Mouse (Mus musculus) liver, embryonic 16.5 days (tissue): ENCODE measurements around the gene Ap4s1. TPM values are rescaled to one million over a fixed set of nuclear protein-coding genes. Genes with fewer than 3 reads are reported as not detected.

ENCODE experiments used
- ATAC-seq: fragments of 200-750 bp; cut with Nextera tagmentation; 2 replicates; pipeline ENCODE4 v1.8.0; 2017; ENCODE audit warnings: low read depth, mild to moderate bottlenecking, moderate number of reproducible peaks, moderate library complexity
- H3K27ac ChIP-seq: fragments of 300-500 bp; sonication (generic); 2 replicates; pipeline ENCODE4 v1.5.1; 2014; ENCODE audit warnings: mild to moderate bottlenecking, low read length
- H3K27me3 ChIP-seq: fragments of 300-500 bp; sonication (generic); 2 replicates; pipeline ENCODE4 v1.6.1; 2014; ENCODE audit warnings: low read depth, low read length, mixed read lengths; ENCODE audit not compliant: control insufficient read depth, insufficient read depth
- H3K36me3 ChIP-seq: fragments of 300-500 bp; sonication (generic); 2 replicates; pipeline ENCODE4 v1.6.1; 2014; ENCODE audit warnings: mild to moderate bottlenecking; ENCODE audit not compliant: control insufficient read depth, insufficient read depth
- H3K4me1 ChIP-seq: fragments of 300-500 bp; sonication (generic); 2 replicates; pipeline ENCODE4 v1.6.1; 2014; ENCODE audit warnings: low read depth, low read length, mixed read lengths; ENCODE audit not compliant: control insufficient read depth
- H3K4me2 ChIP-seq: fragments of 300-500 bp; sonication (generic); 2 replicates; pipeline ENCODE4 v1.6.1; 2014; ENCODE audit warnings: low read depth, low read length, mixed read lengths
- H3K4me3 ChIP-seq: fragments of 300-500 bp; sonication (generic); 2 replicates; pipeline ENCODE4 v1.5.1; 2014; ENCODE audit warnings: low read depth, mild to moderate bottlenecking, low read length
- H3K9ac ChIP-seq: fragments of 300-500 bp; sonication (generic); 2 replicates; pipeline ENCODE4 v1.6.1; 2014; ENCODE audit warnings: low read depth, low read length
- H3K9me3 ChIP-seq: fragments of 300-500 bp; sonication (generic); replicated peaks from 2 replicates; pipeline ENCODE4 v1.6.1; 2016; ENCODE audit warnings: low read length; ENCODE audit not compliant: control insufficient read depth
- WGBS: fragments of 180-500 bp; shearing (Covaris S2); extraction: QIAGEN DNeasy Blood & Tissue Kit; methylation state at CpG from one replicate; pipeline ENCODE4 v1.1.7; 2014; ENCODE audit not compliant: insufficient replicate concordance; 5-methylcytosine and 5-hydroxymethylcytosine counted together
- polyA plus RNA-seq: library from polyadenylated mRNA; unstranded; fragments of >200 nt; fragmentation: Nextera tagmentation; extraction: Ambion mirVana; gene quantifications from 2 replicates; pipeline ENCODE4 v1.2.1, GENCODE M21; 2015

Ap4s1 gene
- polyA plus RNA-seq, 1 experiment from 2014 or later = 10.7 TPM

GRCm38 (mm10) chr12:51709741-51710140 is 18.9 kb downstream of the Ap4s1 start:
- peaks cover 10% of the 10 kb centered on the region for H3K4me1 ChIP-seq
- no peak overlapping the region for H3K9ac ChIP-seq
- H3K27ac ChIP-seq = no peak overlapping the region
- no peaks in the 10 kb centered on the region for H3K27me3 ChIP-seq
- H3K36me3 ChIP-seq = no peaks in the 10 kb centered on the region
- H3K9me3 ChIP-seq = no peaks in the 10 kb centered on the region
- 65% methylated on average over 3 of the region's 3 CpGs for WGBS
- H3K4me3 ChIP-seq = no peak overlapping the region
- no peak for ATAC-seq
- no peak overlapping the region for H3K4me2 ChIP-seq

GRCm38 (mm10) chr12:51710154-51710553 is 19.3 kb downstream of the Ap4s1 start:
- Histone ChIP-seq H3K9me3 (no peaks in the 10 kb centered on the region), H3K27me3 (no peaks in the 10 kb centered on the region), H3K9ac (no peak overlapping the region), H3K36me3 (no peaks in the 10 kb centered on the region), H3K27ac (no peak overlapping the region), H3K4me2 (no peak overlapping the region), H3K4me3 (no peak overlapping the region), H3K4me1 (peaks cover 10% of the 10 kb centered on the region)
- WGBS = 46% methylated on average over 5 of the region's 5 CpGs
- no peak for ATAC-seq

- Histone ChIP-seq H3K27ac (no peak overlapping the region), H3K36me3 (no peaks in the 10 kb centered on the region), H3K9ac (no peak overlapping the region), H3K9me3 (no peaks in the 10 kb centered on the region), H3K27me3 (no peaks in the 10 kb centered on the region), H3K4me3 (no peak overlapping the region), H3K4me2 (no peak overlapping the region), H3K4me1 (peaks cover 6% of the 10 kb centered on the region)
- WGBS = 47% methylated on average over 1 of the region's 1 CpGs
- no peak for ATAC-seq
Measured at GRCm38 (mm10) chr12:51712685-51713084, 21.9 kb downstream of the Ap4s1 start.

- ATAC-seq = no peak
- Histone ChIP-seq H3K4me1 (peaks cover 5% of the 10 kb centered on the region; the same call in 1 of the 2 replicates), H3K36me3 (no peaks in the 10 kb centered on the region), H3K4me2 (no peak overlapping the region), H3K9ac (no peak overlapping the region), H3K4me3 (no peak overlapping the region), H3K9me3 (no peaks in the 10 kb centered on the region), H3K27me3 (no peaks in the 10 kb centered on the region), H3K27ac (no peak overlapping the region)
- WGBS = 66% methylated on average over 6 of the region's 6 CpGs
Measured at GRCm38 (mm10) chr12:51718617-51719016, 27.8 kb downstream of the Ap4s1 start.

- WGBS = 70% methylated on average over 8 of the region's 8 CpGs
- Histone ChIP-seq H3K27me3 (no peaks in the 10 kb centered on the region), H3K9ac (no peak overlapping the region), H3K4me2 (no peak overlapping the region), H3K27ac (no peak overlapping the region), H3K9me3 (no peaks in the 10 kb centered on the region), H3K4me3 (no peak overlapping the region), H3K36me3 (no peaks in the 10 kb centered on the region), H3K4me1 (peaks cover 5% of the 10 kb centered on the region; the same call in 1 of the 2 replicates)
- ATAC-seq = no peak
Measured at GRCm38 (mm10) chr12:51721836-51722235, 31.0 kb downstream of the Ap4s1 start.

GRCm38 (mm10) chr12:51729058-51729457 is 38.2 kb downstream of the Ap4s1 start:
- WGBS = 52% methylated on average over 11 of the region's 11 CpGs
- H3K4me3 ChIP-seq = no peak overlapping the region
- H3K9me3 ChIP-seq = no peaks in the 10 kb centered on the region
- H3K9ac ChIP-seq = no peak overlapping the region
- H3K4me1 ChIP-seq = no peaks in the 10 kb centered on the region
- no peak overlapping the region for H3K27ac ChIP-seq
- ATAC-seq = no peak
- no peaks in the 10 kb centered on the region for H3K36me3 ChIP-seq
- H3K27me3 ChIP-seq = no peaks in the 10 kb centered on the region
- no peak overlapping the region for H3K4me2 ChIP-seq

GRCm38 (mm10) chr12:51729827-51730226 is 39.0 kb downstream of the Ap4s1 start:
- no peak overlapping the region for H3K4me3 ChIP-seq
- H3K4me1 ChIP-seq = no peaks in the 10 kb centered on the region
- H3K36me3 ChIP-seq = no peaks in the 10 kb centered on the region
- ATAC-seq = no peak
- H3K27ac ChIP-seq = no peak overlapping the region
- H3K4me2 ChIP-seq = no peak overlapping the region
- H3K27me3 ChIP-seq = no peaks in the 10 kb centered on the region
- H3K9ac ChIP-seq = no peak overlapping the region
- H3K9me3 ChIP-seq = no peaks in the 10 kb centered on the region
- 83% methylated on average over 9 of the region's 9 CpGs for WGBS

- no peak overlapping the region for H3K27ac ChIP-seq
- no peaks in the 10 kb centered on the region for H3K4me1 ChIP-seq
- no peak overlapping the region for H3K9ac ChIP-seq
- H3K4me3 ChIP-seq = no peak overlapping the region
- H3K9me3 ChIP-seq = no peaks in the 10 kb centered on the region
- 72% methylated on average over 14 of the region's 14 CpGs for WGBS
- no peaks in the 10 kb centered on the region for H3K36me3 ChIP-seq
- no peak overlapping the region for H3K4me2 ChIP-seq
- ATAC-seq = no peak
- H3K27me3 ChIP-seq = no peaks in the 10 kb centered on the region
Measured at GRCm38 (mm10) chr12:51734605-51735211, 43.9 kb downstream of the Ap4s1 start.

- Histone ChIP-seq H3K27ac (no peak overlapping the region), H3K4me2 (no peak overlapping the region), H3K9me3 (no peaks in the 10 kb centered on the region), H3K4me3 (no peak overlapping the region), H3K4me1 (no peaks in the 10 kb centered on the region), H3K27me3 (no peaks in the 10 kb centered on the region), H3K9ac (no peak overlapping the region), H3K36me3 (no peaks in the 10 kb centered on the region)
- 57% methylated on average over 7 of the region's 7 CpGs for WGBS
- ATAC-seq = no peak
Measured at GRCm38 (mm10) chr12:51735840-51736271, 45.0 kb downstream of the Ap4s1 start.
